Mouse (Mus musculus): ENCODE results near the gene Kcnk3.

DNA sequence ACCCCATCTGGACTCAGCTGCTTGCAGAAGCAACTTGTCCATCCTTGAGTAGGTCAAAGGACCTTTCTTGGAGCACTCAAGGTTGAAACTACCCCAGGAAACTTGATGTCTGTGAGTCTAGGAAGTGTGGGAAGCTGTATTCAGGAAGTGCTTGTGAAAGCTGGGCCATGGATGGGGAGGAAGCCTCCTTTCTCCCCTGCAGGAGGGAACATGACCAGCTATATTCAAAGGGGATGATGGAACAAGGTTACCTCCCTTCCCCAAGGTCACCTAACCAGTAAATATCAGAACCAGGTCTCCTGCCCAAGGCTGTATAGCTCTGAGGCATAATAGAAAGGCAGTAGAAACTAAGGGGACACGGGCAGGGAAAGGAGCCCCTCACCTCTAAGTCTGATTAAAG lies 44.2 kb downstream of the Kcnk3 start:
- no peak for TF ChIP-seq CTCF (IDR thresholded peaks at IDR 0.05; ENCODE audit: control insufficient read depth, insufficient read depth, insufficient read length)
- TF ChIP-seq MYOG (IDR thresholded peaks at IDR 0.05; ENCODE audit: control insufficient read depth, extremely low read depth, insufficient read length) = no peak
- TF ChIP-seq USF1 (IDR thresholded peaks at IDR 0.05; ENCODE audit: low read depth) = no peak
- no peak for TF ChIP-seq CEBPB (IDR thresholded peaks at IDR 0.05; ENCODE audit: low read depth)
- no peak for TF ChIP-seq MYOD1 (IDR thresholded peaks at IDR 0.05; ENCODE audit: control insufficient read depth, insufficient read length, low read depth)
